Mouse (Mus musculus): ENCODE measurements around the gene Tmub2.
"Not testable (repeated sequence)": the region's sequence is repeated elsewhere in the genome, so short reads cannot be mapped to it uniquely, and the experiment has no call there.

Tmub2 gene

GRCm38 (mm10) chr11:102280267-102280666, 4.5 kb upstream of the Tmub2 start:
- DNase-seq, result not testable (repeated sequence)

GRCm38 (mm10) chr11:102283922-102284321, 809 bp upstream of the Tmub2 start:
- DNase-seq, result no peak

GRCm38 (mm10) chr11:102285095-102285834, 534 bp downstream of the Tmub2 start:
- DNase-seq, result no peak

- DNase-seq, result no peak
These were observed 2.8 kb downstream of the Tmub2 start for GRCm38 (mm10) chr11:102287485-102287884.

- no peak for DNase-seq
These were observed 3.5 kb downstream of the Tmub2 start for GRCm38 (mm10) chr11:102288027-102288804.

GRCm38 (mm10) chr11:102288913-102289312, 4.2 kb downstream of the Tmub2 start:
- DNase-seq, result no peak

GRCm38 (mm10) chr11:102289511-102290100, 4.9 kb downstream of the Tmub2 start:
- no peak for DNase-seq

GRCm38 (mm10) chr11:102290141-102290540, 5.4 kb downstream of the Tmub2 start:
- no peak for DNase-seq

GRCm38 (mm10) chr11:102291051-102291535, 6.4 kb downstream of the Tmub2 start:
- no peak for DNase-seq

- DNase-seq, result no peak
These were observed 9.2 kb downstream of the Tmub2 start for GRCm38 (mm10) chr11:102293971-102294370.

- no peak for DNase-seq
These were observed 9.7 kb downstream of the Tmub2 start for GRCm38 (mm10) chr11:102294416-102294815.

- peak; percentile 63 for DNase-seq
These were observed 10.3 kb downstream of the Tmub2 start for GRCm38 (mm10) chr11:102294887-102295597.

- DNase-seq, result peak; percentile 34
These were observed 11.1 kb downstream of the Tmub2 start for GRCm38 (mm10) chr11:102295598-102296471.

- DNase-seq, result peak; percentile 99
These were observed 12.1 kb downstream of the Tmub2 start, which contains the start of gene Atxn7l3 for GRCm38 (mm10) chr11:102296491-102297472. Gene Atxn7l3, minus strand, starts transcription at chr11:102296631.

GRCm38 (mm10) chr11:102297577-102298556, 13.1 kb downstream of the Tmub2 start:
- peak; percentile 20 for DNase-seq

GRCm38 (mm10) chr11:102299839-102300238, 15.1 kb downstream of the Tmub2 start:
- peak; percentile 85 for DNase-seq

- DNase-seq, result no peak
These were observed 19.4 kb downstream of the Tmub2 start for GRCm38 (mm10) chr11:102304141-102304540.

- DNase-seq, result no peak
These were observed 20.6 kb downstream of the Tmub2 start for GRCm38 (mm10) chr11:102305359-102305758.

GRCm38 (mm10) chr11:102308104-102308503, 23.4 kb downstream of the Tmub2 start:
- DNase-seq, result no peak

Measured in lung, postnatal 36 days (tissue).